Mouse (Mus musculus) myocyte (in vitro differentiated cells): Measurements from ENCODE around the gene Denr.

Experiments used
- E2F4 ChIP-seq: IDR thresholded peaks from one replicate; pipeline ENCODE4 v1.6.1; 2011; ENCODE audit warnings: mild to moderate bottlenecking, control low read depth, moderate library complexity; ENCODE audit not compliant: insufficient read depth
- POLR2A ChIP-seq: IDR thresholded peaks from one replicate; pipeline ENCODE4 v1.6.1; 2011; ENCODE audit warnings: low read depth, mild to moderate bottlenecking, control low read depth, moderate library complexity; ENCODE audit not compliant: insufficient read length

DNA sequence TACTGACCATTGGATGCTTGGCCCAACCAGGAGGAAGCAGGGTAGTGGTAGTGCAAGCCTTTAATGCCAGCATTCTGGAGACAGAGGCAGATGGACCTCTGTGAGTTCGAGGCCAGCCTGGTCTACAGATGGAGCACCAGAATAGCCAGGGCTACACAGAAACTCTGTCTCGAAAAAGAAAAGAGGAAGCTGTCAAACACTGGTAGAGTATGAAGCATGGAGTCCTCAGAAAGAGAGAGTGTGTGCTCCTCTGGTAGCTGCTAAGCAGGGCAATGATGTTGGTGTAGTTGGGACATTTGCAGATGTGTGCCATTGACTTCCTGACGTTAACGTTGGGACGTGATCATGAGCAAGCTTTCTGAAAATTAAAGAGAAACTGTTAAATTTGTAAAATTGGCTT, 31.5 kb downstream of the Denr start:
- no peak for TF ChIP-seq E2F4
- TF ChIP-seq POLR2A = no peak
